Mouse (Mus musculus): Measurements from ENCODE around the gene Limd2.
"Not testable (repeated sequence)": the region's sequence is repeated elsewhere in the genome, so short reads cannot be mapped to it uniquely, and the experiment has no call there.

The Limd2 gene

GRCm38 (mm10) chr11:106170807-106171206, 10.1 kb upstream of the Limd2 start:
- DNase-seq (ENCODE audit: low spot score), result no peak

DNA sequence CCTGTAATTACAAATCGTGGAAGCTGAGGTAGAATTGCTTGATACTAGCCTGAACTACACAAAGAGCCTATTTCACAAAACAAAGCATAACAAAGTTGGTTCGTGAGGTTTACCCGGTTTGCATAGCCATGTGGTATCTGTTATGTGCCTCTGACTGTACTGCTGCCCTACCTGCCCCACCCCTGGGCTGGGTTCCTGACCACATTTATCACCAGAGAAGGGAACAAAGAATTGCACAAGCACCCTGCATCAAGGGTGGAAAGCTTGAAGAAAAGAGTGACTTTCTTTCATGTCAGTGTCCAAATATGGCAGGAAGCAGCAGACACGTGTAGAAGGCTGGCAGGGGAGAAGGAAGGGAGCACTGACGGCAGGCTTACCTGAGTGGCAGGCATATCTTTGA, 6.8 kb upstream of the Limd2 start:
- no peak for DNase-seq (ENCODE audit: low spot score)

DNA sequence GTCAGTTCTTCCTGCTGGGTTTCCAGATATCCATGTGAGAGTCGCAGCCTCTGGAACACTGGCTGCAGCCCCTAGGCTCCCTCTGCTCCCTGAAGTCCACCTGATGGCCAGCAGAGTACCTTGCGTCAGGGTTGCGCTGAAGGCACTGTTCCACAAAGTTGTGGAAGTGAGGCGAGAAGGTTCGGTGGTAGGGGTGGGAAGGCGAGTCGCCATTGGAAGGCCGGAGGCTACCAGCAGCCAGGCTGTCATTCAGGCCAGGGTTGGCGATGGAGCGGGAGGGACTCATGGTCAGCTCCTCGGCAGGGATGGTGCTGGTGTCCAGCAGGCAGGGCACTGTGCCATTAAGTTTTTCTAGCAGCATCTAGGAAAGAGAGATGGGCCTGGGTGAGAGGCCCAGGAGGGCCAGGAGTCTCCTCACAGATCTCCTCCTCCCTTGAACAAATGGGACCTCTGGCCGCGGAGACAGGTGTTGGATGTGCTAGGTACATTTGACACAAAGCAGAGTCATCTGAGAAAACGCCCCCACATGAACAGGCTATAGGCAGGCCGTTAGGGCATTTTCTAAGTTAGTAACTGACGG, 4.0 kb upstream of the Limd2 start:
- no peak for DNase-seq (ENCODE audit: low spot score)

- no peak for DNase-seq (ENCODE audit: low spot score)
Measured at GRCm38 (mm10) chr11:106163546-106163945, 2.9 kb upstream of the Limd2 start.

DNA sequence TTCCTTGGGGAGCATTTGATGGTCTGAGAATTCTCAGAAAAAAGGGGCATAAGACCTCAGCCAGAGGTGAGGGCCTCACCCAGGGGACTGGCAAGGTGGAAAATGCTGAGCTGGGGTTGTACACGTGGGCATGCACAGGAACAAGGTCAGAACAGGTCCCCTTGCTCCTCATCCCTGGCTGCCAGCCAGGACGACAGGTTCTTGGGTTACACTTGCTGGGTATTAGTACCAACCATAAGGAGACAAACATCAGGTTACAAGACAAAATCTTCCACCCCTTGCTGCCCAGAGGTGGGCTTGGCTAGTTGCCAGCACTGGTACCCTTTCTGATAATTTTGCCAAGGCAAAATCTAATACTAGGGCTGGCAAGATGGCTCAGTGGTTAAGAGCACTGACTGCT, 1.6 kb upstream of the Limd2 start:
- DNase-seq (ENCODE audit: low spot score), result no peak

GRCm38 (mm10) chr11:106159921-106160840, 479 bp downstream of the Limd2 start:
- DNase-seq (ENCODE audit: low spot score), result peak; percentile 58

- peak; percentile 21 for DNase-seq (ENCODE audit: low spot score)
Measured at GRCm38 (mm10) chr11:106159216-106159920, 1.3 kb downstream of the Limd2 start.

DNA sequence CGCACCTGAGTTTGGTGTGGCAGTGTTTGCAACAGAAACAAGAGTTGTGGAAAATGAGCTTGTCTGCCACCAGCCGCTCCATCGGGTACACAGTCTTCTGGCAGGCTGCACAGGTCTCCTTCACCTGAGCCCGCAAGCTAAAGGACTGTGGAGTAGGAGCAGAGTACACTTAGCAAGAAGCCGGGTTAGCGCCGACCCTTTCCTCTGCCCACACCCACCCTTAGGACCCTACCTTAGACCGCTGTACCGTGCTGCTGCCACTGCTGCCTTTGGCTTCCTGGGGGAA, 1.8 kb downstream of the Limd2 start:
- DNase-seq (ENCODE audit: low spot score), result no peak

- no peak for DNase-seq (ENCODE audit: low spot score)
Measured at GRCm38 (mm10) chr11:106158081-106158929, 2.4 kb downstream of the Limd2 start.

DNA sequence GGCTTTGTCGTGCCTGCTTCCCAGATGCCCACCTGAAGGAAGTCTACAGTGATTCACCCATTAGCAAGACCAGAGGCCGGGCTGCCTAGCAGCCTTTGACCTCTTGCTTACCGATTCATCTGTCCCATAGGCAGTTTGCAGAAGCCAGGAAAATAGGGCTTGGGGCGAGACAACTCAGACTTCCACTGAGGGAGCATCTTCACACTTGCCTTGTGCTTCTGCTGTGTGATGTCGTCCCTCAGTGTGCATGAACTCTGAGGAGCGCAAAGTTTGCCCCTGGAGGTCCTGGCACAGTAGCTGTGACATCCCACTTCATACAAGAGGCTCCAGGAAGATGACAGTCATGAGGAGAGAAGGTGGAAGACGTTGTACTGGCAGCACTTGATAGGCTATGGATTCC, 3.5 kb downstream of the Limd2 start:
- no peak for DNase-seq (ENCODE audit: low spot score)

GRCm38 (mm10) chr11:106156257-106156656, 4.4 kb downstream of the Limd2 start:
- no peak for DNase-seq (ENCODE audit: low spot score)

GRCm38 (mm10) chr11:106155761-106156160, 4.9 kb downstream of the Limd2 start:
- no peak for DNase-seq (ENCODE audit: low spot score)

GRCm38 (mm10) chr11:106154770-106155169, 5.9 kb downstream of the Limd2 start:
- no peak for DNase-seq (ENCODE audit: low spot score)

- no peak for DNase-seq (ENCODE audit: low spot score)
Measured at GRCm38 (mm10) chr11:106154091-106154490, 6.6 kb downstream of the Limd2 start.

GRCm38 (mm10) chr11:106152132-106152531, 8.5 kb downstream of the Limd2 start:
- DNase-seq (ENCODE audit: low spot score), result no peak

DNA sequence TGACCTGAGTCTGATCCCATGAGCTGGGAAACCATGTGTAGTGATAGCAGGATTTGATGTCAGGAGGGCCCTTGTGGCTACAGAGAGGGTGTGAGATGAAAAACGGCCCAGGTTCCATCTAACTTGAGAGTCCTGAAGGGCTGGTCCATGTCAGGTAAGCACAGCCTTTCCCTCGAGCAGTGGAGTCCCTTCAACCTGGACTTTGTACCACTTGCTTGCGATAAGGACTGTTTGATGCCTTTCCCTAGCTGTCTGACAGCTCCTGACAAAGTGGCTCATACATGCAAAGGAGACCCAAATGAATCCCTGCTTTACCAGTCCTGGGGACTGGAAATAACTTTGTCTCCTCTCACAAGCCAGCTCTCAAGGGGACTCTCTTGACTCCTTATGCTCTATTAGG, 9.4 kb downstream of the Limd2 start:
- DNase-seq (ENCODE audit: low spot score), result no peak

GRCm38 (mm10) chr11:106134580-106135528, 25.8 kb downstream of the Limd2 start:
- peak; percentile 54 for DNase-seq (ENCODE audit: low spot score)

- no peak for DNase-seq (ENCODE audit: low spot score)
Measured at GRCm38 (mm10) chr11:106132516-106132915, 28.1 kb downstream of the Limd2 start.

DNA sequence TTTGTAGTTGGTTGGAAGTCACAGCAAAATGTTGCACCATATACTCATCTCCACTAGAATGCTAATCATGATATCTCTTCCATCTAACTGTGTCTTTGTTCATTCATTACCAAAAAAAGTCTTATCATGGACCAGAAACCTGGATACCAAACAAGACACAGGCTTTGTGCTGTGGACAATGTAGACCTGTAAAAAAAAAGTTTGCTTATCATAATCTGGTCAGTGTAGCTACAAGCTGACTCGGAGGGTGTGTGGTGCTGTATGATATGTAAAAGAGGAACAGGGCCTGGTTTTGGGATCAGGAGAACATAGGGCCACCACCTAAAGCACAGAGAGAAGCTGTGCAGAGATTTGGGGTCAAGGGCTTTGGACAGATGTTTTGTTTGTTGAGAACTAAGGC, 31.2 kb downstream of the Limd2 start:
- DNase-seq (ENCODE audit: low spot score), result no peak

DNA sequence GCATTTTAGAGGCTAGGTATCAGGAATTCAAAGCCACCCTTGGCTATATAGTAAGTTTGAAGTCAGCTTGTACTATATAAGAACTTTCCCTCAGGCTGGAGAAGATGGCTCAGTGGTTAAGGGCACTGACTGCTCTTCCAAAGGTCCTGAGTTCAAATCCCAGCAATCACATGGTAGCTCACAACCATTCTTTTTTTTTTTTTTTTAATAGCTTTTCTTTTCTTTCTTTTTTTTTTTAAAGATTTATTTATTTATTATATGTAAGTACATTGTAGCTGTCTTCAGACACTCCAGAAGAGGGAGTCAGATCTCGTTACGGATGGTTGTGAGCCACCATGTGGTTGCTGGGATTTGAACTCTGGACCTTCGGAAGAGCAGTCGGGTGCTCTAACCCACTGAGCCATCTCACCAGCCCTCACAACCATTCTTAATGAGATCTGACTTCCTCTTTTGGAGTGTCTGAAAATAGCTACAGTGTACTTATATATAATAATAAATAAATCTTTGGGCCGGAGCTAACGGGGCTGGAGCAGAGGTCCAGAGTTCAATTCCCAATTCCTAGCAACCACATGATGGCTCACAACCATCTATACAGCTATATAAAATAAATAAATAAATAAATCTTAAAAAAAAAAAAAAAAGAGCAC, 33.8 kb downstream of the Limd2 start:
- not testable (repeated sequence) for DNase-seq (ENCODE audit: low spot score)

- no peak for DNase-seq (ENCODE audit: low spot score)
Measured at GRCm38 (mm10) chr11:106125827-106126226, 34.8 kb downstream of the Limd2 start.

All from ovary, postnatal 10 days (tissue).